Mouse (Mus musculus) embryonic stem cell, embryonic (primary cell): Measurements from ENCODE around the gene Lrp10.

ENCODE experiments used
- CTCF ChIA-PET, 4 experiments: fragments of 300-600 bp in 2 of 4; fragments of 350-600 bp in 2 of 4; sonication (Branson Sonifier 250); formaldehyde crosslinking; loops; one replicate each; lab custom pipeline; 2022; ENCODE audit warnings: inconsistent platforms in 2 of 4; lab: Charles Lee
- POLR2A ChIA-PET, 4 experiments: fragments of 300-600 bp in 2 of 4; fragments of 350-600 bp in 2 of 4; sonication (Branson Sonifier 250); formaldehyde crosslinking; loops; one replicate each; lab custom pipeline; 2022; ENCODE audit warnings: antibody characterized with exemption in 4 of 4, inconsistent platforms in 1 of 4; lab: Charles Lee

Lrp10 gene

DNA sequence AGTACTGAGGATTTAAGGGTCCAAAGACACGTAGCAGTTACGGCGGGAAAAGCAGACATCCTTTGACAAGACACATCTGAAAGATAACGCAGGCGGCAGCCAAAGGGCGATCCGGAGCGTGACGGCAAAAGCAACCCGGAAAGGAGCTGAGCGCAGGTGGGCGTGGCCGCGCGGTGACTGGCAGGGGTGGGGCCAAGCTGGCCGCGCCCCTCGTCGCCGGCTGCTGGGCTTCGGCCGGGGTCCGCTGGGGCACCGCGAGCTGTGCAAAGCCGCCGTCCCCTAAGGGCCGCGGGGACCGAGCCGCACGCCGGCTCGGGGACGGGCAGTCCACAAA, at the start of gene Lrp10:
TSS of gene Lrp10 (plus strand) at position 179 of the 334 bp plus-strand sequence.
- ChIA-PET POLR2A (interaction anchor here in 3 of 4 experiments (0.6 to 1.7 kb wide), 39 partner anchors 9 to 230 kb away, joined by 3 to 10 read pairs (median 4); partner anchors contain the start of genes Mrpl52 (in 2 of the 3), 1700123O20Rik (in 1 of the 3), Abhd4 (in 1 of the 3) and Dad1 (in 1 of the 3)), CTCF (interaction anchor here (0.5 to 1.4 kb wide), 22 partner anchors 9 to 312 kb away, joined by 3 to 11 read pairs (median 4); partner anchors contain the start of gene Slc7a7 (in 1 of the 4))

- ChIA-PET CTCF (interaction anchor here in 2 of 4 experiments (0.7 to 3.0 kb wide), 7 partner anchors 8 to 187 kb away, joined by 3 to 19 read pairs (median 4); no protein-coding TSS in a partner anchor), POLR2A (interaction anchor here (0.5 to 10.3 kb wide), 23 partner anchors 13 to 317 kb away, joined by 3 to 82 read pairs (median 3); partner anchors contain the start of genes Lrp10 (in 1 of the 4), Mmp14 (in 1 of the 4) and Mrpl52 (in 1 of the 4))
These were observed 48.5 kb upstream of the Lrp10 start for GRCm38 (mm10) chr14:54415241-54416020.

- ChIA-PET CTCF (interaction anchor here in 3 of 4 experiments (0.6 to 3.0 kb wide), 13 partner anchors 8 to 349 kb away, joined by 3 to 20 read pairs (median 4); no protein-coding TSS in a partner anchor), POLR2A (interaction anchor here (0.6 to 10.3 kb wide), 28 partner anchors 11 to 182 kb away, joined by 3 to 82 read pairs (median 4); partner anchors contain the start of genes Mrpl52 (in 2 of the 4), Lrp10 (in 1 of the 4), Mmp14 (in 1 of the 4) and Prmt5 (in 1 of the 4))
These were observed 47.6 kb upstream of the Lrp10 start for GRCm38 (mm10) chr14:54416229-54416775.

DNA sequence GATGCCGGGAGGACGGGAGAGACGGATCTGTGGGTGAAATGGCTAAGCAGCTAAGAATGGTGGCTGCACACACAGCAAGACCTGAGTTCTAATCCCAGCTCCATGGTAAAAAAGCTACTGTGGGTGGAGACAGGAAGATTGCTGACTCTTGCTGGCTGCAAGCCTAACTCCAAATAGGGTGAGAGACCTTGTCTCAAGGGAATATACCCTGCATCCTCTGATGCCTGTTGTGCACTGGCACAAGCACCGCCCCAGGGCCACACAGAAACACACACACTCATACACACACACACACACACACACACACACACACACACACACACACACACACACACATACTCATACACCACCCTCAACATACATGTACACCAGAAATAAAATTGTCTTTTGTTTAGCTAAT, 47.1 kb upstream of the Lrp10 start:
- CTCF ChIA-PET = interaction anchor here (0.6 to 3.1 kb wide), 31 partner anchors 8 to 352 kb away, joined by 3 to 20 read pairs (median 4); partner anchors contain the start of genes 1700123O20Rik (in 1 of the 4), Abhd4 (in 1 of the 4), Dad1 (in 1 of the 4) and Lrp10 (in 1 of the 4)
- POLR2A ChIA-PET = interaction anchor here in 3 of 4 experiments (0.6 to 10.3 kb wide), 36 partner anchors 8 to 1345 kb away, joined by 3 to 82 read pairs (median 4); partner anchors contain the start of genes Mrpl52 (in 2 of the 3), Prmt5 (in 2 of the 3), Lrp10 (in 1 of the 3) and Mmp14 (in 1 of the 3)

DNA sequence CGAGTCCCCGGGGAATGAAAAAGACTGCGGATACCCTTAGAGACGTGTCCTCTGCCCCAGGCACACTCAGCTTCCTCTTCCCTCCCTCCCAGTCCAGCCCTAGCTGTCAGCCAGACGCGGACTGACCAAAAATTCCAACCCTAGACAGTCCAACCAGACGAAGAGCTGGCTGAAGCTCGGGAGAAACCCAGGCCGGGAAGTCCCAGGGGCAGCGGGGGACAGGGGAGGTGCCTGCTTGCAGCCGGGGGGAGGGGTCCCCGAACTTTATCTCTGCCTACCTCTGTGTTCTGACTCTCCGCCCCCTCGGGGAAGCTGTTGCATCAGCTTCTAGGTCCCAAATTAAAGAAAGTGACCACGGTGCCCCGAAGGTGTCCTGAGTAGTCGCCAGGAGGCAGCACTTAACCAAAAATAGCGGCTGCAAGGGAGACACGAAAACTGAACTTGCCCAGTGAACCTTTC, 46.3 kb upstream of the Lrp10 start, which contains the start of gene Slc7a7:
TSS of gene Slc7a7 (minus strand) at position 158 of the 459 bp plus-strand sequence.
- CTCF ChIA-PET = interaction anchor here (0.5 to 3.1 kb wide), 49 partner anchors 9 to 392 kb away, joined by 3 to 20 read pairs (median 4); partner anchors contain the start of genes 1700123O20Rik (in 1 of the 4), Abhd4 (in 1 of the 4), Dad1 (in 1 of the 4) and Lrp10 (in 1 of the 4)
- POLR2A ChIA-PET = interaction anchor here in 3 of 4 experiments (0.5 to 10.3 kb wide), 49 partner anchors 9 to 1345 kb away, joined by 3 to 82 read pairs (median 4); partner anchors contain the start of genes Mrpl52 (in 2 of the 3), Prmt5 (in 2 of the 3), Lrp10 (in 1 of the 3) and Mmp14 (in 1 of the 3)

- POLR2A ChIA-PET = interaction anchor here in 1 of 4 experiments (0.7 to 1.4 kb wide), 5 partner anchors 9 to 95 kb away, joined by 3 to 4 read pairs (median 3); no protein-coding TSS in a partner anchor
- CTCF ChIA-PET = interaction anchor here in 3 of 4 experiments (0.6 to 1.7 kb wide), 6 partner anchors 16 to 192 kb away, joined by 3 to 6 read pairs (median 4); no protein-coding TSS in a partner anchor
These were observed 42.9 kb upstream of the Lrp10 start for GRCm38 (mm10) chr14:54421014-54421413.

- POLR2A ChIA-PET = interaction anchor here (0.7 to 1.8 kb wide), 18 partner anchors 9 to 228 kb away, joined by 3 to 10 read pairs (median 4); partner anchors contain the start of genes Lrp10 (in 1 of the 4), Mmp14 (in 1 of the 4), Oxa1l (in 1 of the 4) and Prmt5 (in 1 of the 4)
- CTCF ChIA-PET = interaction anchor here (0.6 to 2.1 kb wide), 35 partner anchors 8 to 619 kb away, joined by 3 to 23 read pairs (median 4); partner anchors contain the start of genes Mmp14 (in 1 of the 4) and Prmt5 (in 1 of the 4)
These were observed 40.5 kb upstream of the Lrp10 start for GRCm38 (mm10) chr14:54423406-54423805.

DNA sequence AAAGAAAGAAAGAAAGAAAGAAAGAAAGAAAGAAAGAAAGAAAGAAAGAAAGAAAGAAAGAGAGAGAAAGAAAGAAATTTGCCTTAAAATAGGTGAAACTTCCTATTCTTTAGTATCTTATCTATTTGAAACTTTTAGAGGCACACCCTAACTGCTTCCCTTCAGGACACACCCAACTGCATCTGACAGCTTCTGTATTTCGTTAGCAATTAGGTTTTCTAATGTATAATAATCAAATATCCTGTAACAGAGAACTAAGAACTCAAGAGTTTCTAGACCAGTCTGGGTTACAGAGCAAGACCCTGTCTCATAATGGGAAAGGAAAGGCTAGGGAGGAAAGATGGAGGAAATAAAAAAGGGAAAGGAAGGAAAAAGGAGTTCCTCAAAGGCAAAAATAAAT, 39.3 kb upstream of the Lrp10 start:
- CTCF ChIA-PET = interaction anchor here in 2 of 4 experiments (0.7 to 2.1 kb wide), 10 partner anchors 11 to 621 kb away, joined by 3 to 14 read pairs (median 3); no protein-coding TSS in a partner anchor
- POLR2A ChIA-PET = interaction anchor here in 3 of 4 experiments (0.6 to 1.8 kb wide), 8 partner anchors 7 to 191 kb away, joined by 3 to 10 read pairs (median 3); no protein-coding TSS in a partner anchor

- ChIA-PET POLR2A (interaction anchor here in 1 of 4 experiments (0.9 to 1.1 kb wide), 2 partner anchors 19 to 57 kb away, joined by 3 read pairs; no protein-coding TSS in a partner anchor), CTCF (interaction anchor here in 2 of 4 experiments (1.0 to 1.5 kb wide), 2 partner anchors 69 to 225 kb away, joined by 3 read pairs; no protein-coding TSS in a partner anchor)
These were observed 38.4 kb upstream of the Lrp10 start for GRCm38 (mm10) chr14:54425540-54425939.

GRCm38 (mm10) chr14:54426003-54426688, 37.8 kb upstream of the Lrp10 start:
- CTCF ChIA-PET = interaction anchor here in 3 of 4 experiments (0.5 to 1.7 kb wide), 6 partner anchors 8 to 258 kb away, joined by 3 to 10 read pairs (median 4); partner anchors contain the start of gene Slc7a7 (in 1 of the 3)
- POLR2A ChIA-PET = interaction anchor here in 3 of 4 experiments (0.6 to 5.4 kb wide), 16 partner anchors 9 to 317 kb away, joined by 3 to 82 read pairs (median 4); partner anchors contain the start of genes Lrp10 (in 2 of the 3) and Slc7a7 (in 2 of the 3)

- POLR2A ChIA-PET = interaction anchor here in 3 of 4 experiments (0.6 to 5.4 kb wide), 26 partner anchors 8 to 318 kb away, joined by 3 to 82 read pairs (median 4); partner anchors contain the start of genes Lrp10 (in 2 of the 3), Slc7a7 (in 2 of the 3) and Prmt5 (in 1 of the 3)
- CTCF ChIA-PET = interaction anchor here in 3 of 4 experiments (0.5 to 1.7 kb wide), 11 partner anchors 9 to 258 kb away, joined by 3 to 10 read pairs (median 4); partner anchors contain the start of gene Slc7a7 (in 1 of the 3)
These were observed 37.1 kb upstream of the Lrp10 start, which contains the start of gene Mrpl52 for GRCm38 (mm10) chr14:54426689-54427398. TSS of gene Mrpl52 (plus strand) at chr14:54426909.

GRCm38 (mm10) chr14:54427696-54428095, 36.2 kb upstream of the Lrp10 start:
- CTCF ChIA-PET = interaction anchor here in 2 of 4 experiments (0.6 to 1.7 kb wide), 7 partner anchors 10 to 223 kb away, joined by 3 to 10 read pairs (median 4); partner anchors contain the start of gene Slc7a7 (in 1 of the 2)
- POLR2A ChIA-PET = interaction anchor here in 3 of 4 experiments (0.6 to 5.4 kb wide), 23 partner anchors 8 to 205 kb away, joined by 3 to 82 read pairs (median 4); partner anchors contain the start of genes Lrp10 (in 2 of the 3), Slc7a7 (in 2 of the 3), Abhd4 (in 1 of the 3) and Dad1 (in 1 of the 3)

DNA sequence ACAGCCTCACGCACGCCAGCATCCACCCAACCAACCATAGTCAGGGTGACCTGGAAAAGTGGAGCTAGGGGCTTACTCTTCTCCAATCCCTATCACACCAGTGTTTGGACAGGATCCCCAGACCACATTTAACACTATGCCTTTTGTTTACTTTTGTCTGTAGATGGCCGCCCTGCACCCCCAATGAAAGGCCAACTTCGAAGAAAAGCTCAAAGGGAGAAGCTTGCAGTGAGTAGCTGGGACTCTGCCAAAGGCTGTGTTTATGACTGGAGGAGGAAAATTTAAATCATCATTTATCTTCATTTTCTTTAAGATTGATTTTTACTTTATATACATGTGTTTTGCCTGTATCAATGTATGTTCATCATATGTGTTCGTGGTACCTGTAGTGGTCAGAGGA, 35.5 kb upstream of the Lrp10 start:
- ChIA-PET POLR2A (interaction anchor here in 3 of 4 experiments (0.9 to 5.4 kb wide), 8 partner anchors 13 to 204 kb away, joined by 3 to 82 read pairs (median 3); partner anchors contain the start of genes Abhd4 (in 1 of the 3), Dad1 (in 1 of the 3) and Slc7a7 (in 1 of the 3)), CTCF (interaction anchor here in 3 of 4 experiments (1.0 to 1.5 kb wide), 3 partner anchors 11 to 190 kb away, joined by 3 to 6 read pairs (median 4); partner anchors contain the start of gene Slc7a7 (in 1 of the 3))

- CTCF ChIA-PET = interaction anchor here in 2 of 4 experiments (0.9 to 1.5 kb wide), 3 partner anchors 12 to 191 kb away, joined by 3 read pairs; partner anchors contain the start of gene Slc7a7 (in 1 of the 2)
- POLR2A ChIA-PET = interaction anchor here in 3 of 4 experiments (0.5 to 5.4 kb wide), 13 partner anchors 10 to 482 kb away, joined by 3 to 82 read pairs (median 3); partner anchors contain the start of genes Lrp10 (in 1 of the 3) and Slc7a7 (in 1 of the 3)
These were observed 34.4 kb upstream of the Lrp10 start for GRCm38 (mm10) chr14:54429332-54430093.
